Mouse (Mus musculus) E14TG2a.4 (cell line): Measurements from ENCODE around the gene Slc10a7.

Source experiments
- H3K27me3 ChIP-seq: 2 replicates; pipeline ENCODE4 v1.6.1; 2014; ENCODE audit warnings: low read length, control low read depth; ENCODE audit not compliant: insufficient read depth
- H3K36me3 ChIP-seq: 2 replicates; pipeline ENCODE4 v1.6.1; 2014; ENCODE audit warnings: low read length, control low read depth; ENCODE audit not compliant: insufficient read depth
- H3K4me1 ChIP-seq: replicated peaks from 2 replicates; pipeline ENCODE4 v1.6.1; 2014; ENCODE audit warnings: low read depth, low read length, control low read depth
- H3K4me3 ChIP-seq: replicated peaks from 2 replicates; pipeline ENCODE4 v1.5.1; 2014; ENCODE audit warnings: mild to moderate bottlenecking, low read length
- H3K9me3 ChIP-seq: 2 replicates; pipeline ENCODE4 v1.6.1; 2014; ENCODE audit warnings: low read length, control low read depth
- CTCF ChIP-seq: conservative IDR thresholded peaks from 2 replicates; pipeline ENCODE4 v1.5.1; 2014; ENCODE audit warnings: low read length
- NANOG ChIP-seq: IDR thresholded peaks from 2 replicates; pipeline ENCODE4 v1.6.1; 2014; ENCODE audit warnings: borderline replicate concordance, low read length, mixed read lengths
- POU5F1 ChIP-seq: IDR thresholded peaks from 2 replicates; pipeline ENCODE4 v1.6.1; 2014; ENCODE audit warnings: low read length, borderline replicate concordance

The Slc10a7 gene

GRCm38 (mm10) chr8:78584011-78584776 is 75.0 kb downstream of the Slc10a7 start:
- peaks cover 26% of the 10 kb centered on the region for H3K9me3 ChIP-seq
- peaks cover 28% of the 10 kb centered on the region for H3K4me1 ChIP-seq

GRCm38 (mm10) chr8:78584863-78585262 is 75.7 kb downstream of the Slc10a7 start:
- no peak overlapping the region for H3K4me3 ChIP-seq
- H3K9me3 ChIP-seq: peaks cover 29% of the 10 kb centered on the region
- peaks cover 34% of the 10 kb centered on the region for H3K4me1 ChIP-seq
- no peaks in the 10 kb centered on the region for H3K27me3 ChIP-seq
- TF ChIP-seq NANOG: no peak
- no peak for TF ChIP-seq POU5F1
- no peak for TF ChIP-seq CTCF
- peaks cover 39% of the 10 kb centered on the region for H3K36me3 ChIP-seq

More at GRCm38 (mm10) chr8:78584011-78584776, 75.0 kb downstream of the Slc10a7 start:
- Histone ChIP-seq H3K4me3 (no peak overlapping the region; the same call in 1 of the 2 replicates), H3K27me3 (no peaks in the 10 kb centered on the region), H3K36me3 (peaks cover 33% of the 10 kb centered on the region)
- no peak for TF ChIP-seq CTCF
- peak; percentile 80 for TF ChIP-seq NANOG

GRCm38 (mm10) chr8:78595481-78595908 is 86.3 kb downstream of the Slc10a7 start:
- TF ChIP-seq NANOG: no peak
- no peak for TF ChIP-seq CTCF
- no peak for TF ChIP-seq POU5F1
- Histone ChIP-seq H3K27me3 (no peaks in the 10 kb centered on the region), H3K36me3 (peaks cover 18% of the 10 kb centered on the region; the same call in 1 of the 2 replicates), H3K4me3 (no peak overlapping the region), H3K4me1 (peaks cover 32% of the 10 kb centered on the region), H3K9me3 (no peaks in the 10 kb centered on the region)

- Histone ChIP-seq H3K27me3 (no peaks in the 10 kb centered on the region), H3K4me1 (peaks cover 24% of the 10 kb centered on the region), H3K4me3 (no peak overlapping the region), H3K9me3 (no peaks in the 10 kb centered on the region), H3K36me3 (peaks cover 20% of the 10 kb centered on the region)
- TF ChIP-seq POU5F1 (no peak), NANOG (no peak), CTCF (no peak)
These were observed 89.1 kb downstream of the Slc10a7 start for GRCm38 (mm10) chr8:78598237-78598636.

- no peaks in the 10 kb centered on the region for H3K27me3 ChIP-seq
- peaks cover 25% of the 10 kb centered on the region for H3K36me3 ChIP-seq
- no peak overlapping the region for H3K4me3 ChIP-seq
- peaks cover 24% of the 10 kb centered on the region for H3K4me1 ChIP-seq
- TF ChIP-seq CTCF (no peak), POU5F1 (no peak), NANOG (no peak)
- H3K9me3 ChIP-seq: no peaks in the 10 kb centered on the region
These were observed 93.9 kb downstream of the Slc10a7 start for GRCm38 (mm10) chr8:78603084-78603483.

- no peaks in the 10 kb centered on the region for H3K27me3 ChIP-seq
- TF ChIP-seq CTCF (no peak), POU5F1 (no peak), NANOG (no peak)
- H3K36me3 ChIP-seq: peaks cover 22% of the 10 kb centered on the region
These were observed 95.3 kb downstream of the Slc10a7 start for GRCm38 (mm10) chr8:78604426-78604825.

DNA sequence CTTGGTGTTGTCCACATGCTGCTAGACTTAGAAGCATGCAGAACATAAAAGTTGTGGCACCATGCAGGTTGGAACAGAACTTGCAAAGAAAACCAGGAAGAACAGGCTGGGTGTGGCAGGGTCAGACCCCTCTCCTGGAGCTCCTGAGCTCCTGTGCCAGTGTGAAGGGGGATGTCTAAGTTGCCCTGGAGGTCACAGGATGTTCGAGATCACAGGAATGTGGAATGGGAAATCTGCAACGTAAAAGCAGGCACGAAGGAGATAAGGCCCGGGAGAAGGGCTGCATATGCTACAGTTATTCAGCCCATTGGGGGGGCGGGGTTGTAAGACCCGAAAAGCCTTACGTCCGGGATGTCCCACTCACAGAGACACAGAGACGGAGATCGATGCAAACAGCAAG is 100.2 kb downstream of the Slc10a7 start:
- TF ChIP-seq NANOG: no peak
- TF ChIP-seq POU5F1: no peak
- TF ChIP-seq CTCF: no peak
- Histone ChIP-seq H3K9me3 (no peaks in the 10 kb centered on the region), H3K4me3 (no peak overlapping the region)

More at GRCm38 (mm10) chr8:78604426-78604825, 95.3 kb downstream of the Slc10a7 start:
- Histone ChIP-seq H3K9me3 (no peaks in the 10 kb centered on the region), H3K4me3 (no peak overlapping the region), H3K4me1 (peaks cover 31% of the 10 kb centered on the region)

DNA sequence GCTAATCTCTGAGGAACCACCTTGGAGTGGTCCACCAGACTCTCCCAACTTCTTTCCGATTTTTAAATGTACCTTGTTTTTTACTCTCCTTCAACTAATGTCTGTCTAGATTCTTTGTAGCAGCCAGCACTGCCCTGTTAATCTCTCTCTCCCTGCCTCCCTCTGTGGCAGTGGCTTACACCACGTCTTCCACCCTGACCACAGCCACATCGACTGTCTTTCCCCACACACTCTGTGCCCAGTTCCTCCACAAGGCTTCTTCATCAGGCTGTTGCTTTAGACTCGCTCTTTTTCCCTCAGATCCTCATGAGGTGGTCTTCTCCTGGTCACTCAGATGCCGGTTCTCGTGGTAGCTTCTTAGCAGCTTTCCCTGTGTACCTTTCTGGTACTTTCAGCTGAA is 101.9 kb downstream of the Slc10a7 start:
- H3K4me3 ChIP-seq: no peak overlapping the region
- H3K36me3 ChIP-seq: peaks cover 5% of the 10 kb centered on the region; the same call in 1 of the 2 replicates
- TF ChIP-seq POU5F1 (no peak), NANOG (no peak), CTCF (no peak)
- peaks cover 23% of the 10 kb centered on the region for H3K4me1 ChIP-seq
- H3K9me3 ChIP-seq: no peaks in the 10 kb centered on the region
- no peaks in the 10 kb centered on the region for H3K27me3 ChIP-seq

More for the DNA sequence above, 100.2 kb downstream of the Slc10a7 start:
- H3K4me1 ChIP-seq: peaks cover 23% of the 10 kb centered on the region
- H3K36me3 ChIP-seq: peaks cover 13% of the 10 kb centered on the region
- no peaks in the 10 kb centered on the region for H3K27me3 ChIP-seq

DNA sequence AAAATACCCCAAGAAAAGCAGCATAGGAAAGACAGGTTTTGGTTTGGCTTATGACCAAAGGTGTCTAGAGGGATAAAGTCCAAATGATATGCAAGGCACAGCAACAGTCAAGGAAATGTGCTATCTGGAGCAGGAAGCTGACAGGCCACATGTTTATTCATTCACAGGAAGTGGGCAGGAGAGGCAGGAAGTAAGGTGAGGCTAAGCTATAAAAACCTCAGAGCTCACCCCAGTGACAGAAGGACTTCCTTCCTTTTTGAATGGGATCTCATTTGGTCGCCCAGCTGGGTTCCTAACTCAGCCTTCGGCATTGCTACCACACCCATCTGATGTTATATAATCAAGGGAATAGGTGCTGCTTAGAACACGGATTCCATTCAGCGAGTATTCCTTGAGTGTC is 113.2 kb downstream of the Slc10a7 start:
- no peak for TF ChIP-seq CTCF
- no peak for TF ChIP-seq NANOG
- TF ChIP-seq POU5F1: no peak
- Histone ChIP-seq H3K4me1 (peaks cover 47% of the 10 kb centered on the region), H3K27me3 (0 out of 2 replicates have a peak, but pooled peaks cover 6% of the 10 kb centered on the region), H3K9me3 (no peaks in the 10 kb centered on the region), H3K36me3 (peaks cover 24% of the 10 kb centered on the region), H3K4me3 (no peak overlapping the region)
